Mouse (Mus musculus) midbrain, embryonic 13.5 days (tissue): ENCODE results near the gene Xrn2. TPM values are rescaled to one million over a fixed set of nuclear protein-coding genes. Genes with fewer than 3 reads are reported as not detected.

Experiments used
- ATAC-seq: fragments of 200-750 bp; cut with Nextera tagmentation; 2 replicates; pipeline ENCODE4 v1.8.0; 2017; ENCODE audit warnings: mild to moderate bottlenecking, moderate TSS enrichment, moderate library complexity
- H3K27ac ChIP-seq: fragments of 300-500 bp; sonication (generic); 2 replicates; pipeline ENCODE4 v1.5.1; 2015; ENCODE audit warnings: inconsistent platforms, mild to moderate bottlenecking, moderate library complexity
- H3K27me3 ChIP-seq: fragments of 300-500 bp; sonication (generic); 2 replicates; pipeline ENCODE4 v1.6.1; 2015; ENCODE audit warnings: mild to moderate bottlenecking, inconsistent platforms
- H3K36me3 ChIP-seq: fragments of 300-500 bp; sonication (generic); 2 replicates; pipeline ENCODE4 v1.6.1; 2015; ENCODE audit warnings: mild to moderate bottlenecking, inconsistent platforms
- H3K4me1 ChIP-seq: fragments of 300-500 bp; sonication (generic); replicated peaks from 2 replicates; pipeline ENCODE4 v1.6.1; 2015; ENCODE audit warnings: inconsistent platforms
- H3K4me2 ChIP-seq: fragments of 300-500 bp; sonication (generic); replicated peaks from 2 replicates; pipeline ENCODE4 v1.6.1; 2015; ENCODE audit warnings: moderate library complexity, mild to moderate bottlenecking, inconsistent platforms
- H3K4me3 ChIP-seq: fragments of 300-500 bp; sonication (generic); replicated peaks from 2 replicates; pipeline ENCODE4 v1.5.1; 2015; ENCODE audit warnings: mild to moderate bottlenecking, inconsistent platforms
- H3K9ac ChIP-seq: fragments of 300-500 bp; sonication (generic); replicated peaks from 2 replicates; pipeline ENCODE4 v1.6.1; 2015; ENCODE audit warnings: mild to moderate bottlenecking, inconsistent platforms
- H3K9me3 ChIP-seq: fragments of 300-500 bp; sonication (generic); 2 replicates; pipeline ENCODE4 v1.6.1; 2016; ENCODE audit warnings: mild to moderate bottlenecking, inconsistent platforms
- WGBS: fragments of 180-500 bp; shearing (Covaris S2); methylation state at CpG from one replicate; pipeline ENCODE4 v1.1.7; 2015; 5-methylcytosine and 5-hydroxymethylcytosine counted together
- polyA plus RNA-seq: library from polyadenylated mRNA; unstranded; fragments of >200 nt; fragmentation: Nextera tagmentation; extraction: Ambion mirVana; gene quantifications from 2 replicates; pipeline ENCODE4 v1.2.1, GENCODE M21; 2015

The Xrn2 gene
- polyA plus RNA-seq = 78.8 and 85.7 TPM in 2 replicates

DNA sequence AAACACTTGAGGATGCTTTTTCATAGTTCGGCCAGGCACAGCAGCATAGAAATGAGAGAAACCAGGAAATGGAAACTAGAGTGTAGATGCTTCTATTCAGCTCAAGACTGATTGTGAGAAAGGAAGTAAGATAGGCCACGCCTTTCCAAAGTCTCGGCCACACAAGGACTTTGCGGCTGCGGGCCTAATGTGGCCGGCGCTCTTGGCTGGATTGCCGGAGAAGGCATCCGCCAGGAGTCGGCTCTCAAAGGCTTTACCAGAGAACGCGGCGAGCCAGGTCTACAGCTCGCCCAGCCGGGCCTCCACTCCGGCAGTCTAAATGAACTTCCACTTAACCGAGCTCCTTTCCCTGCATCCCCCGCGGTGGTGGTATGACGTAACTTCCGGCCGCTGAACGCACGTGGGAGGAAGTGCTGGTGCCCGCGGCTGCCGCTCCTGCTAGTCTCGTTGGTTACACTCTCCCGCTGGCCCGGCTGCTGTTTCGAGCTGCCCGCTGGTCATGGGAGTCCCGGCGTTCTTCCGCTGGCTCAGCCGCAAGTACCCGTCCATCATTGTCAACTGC, at the start of gene Xrn2:
TSS of gene Xrn2 (plus strand) at position 374 of the 562 bp plus-strand sequence.
- peaks cover 31% of the 10 kb centered on the region for H3K4me1 ChIP-seq

DNA sequence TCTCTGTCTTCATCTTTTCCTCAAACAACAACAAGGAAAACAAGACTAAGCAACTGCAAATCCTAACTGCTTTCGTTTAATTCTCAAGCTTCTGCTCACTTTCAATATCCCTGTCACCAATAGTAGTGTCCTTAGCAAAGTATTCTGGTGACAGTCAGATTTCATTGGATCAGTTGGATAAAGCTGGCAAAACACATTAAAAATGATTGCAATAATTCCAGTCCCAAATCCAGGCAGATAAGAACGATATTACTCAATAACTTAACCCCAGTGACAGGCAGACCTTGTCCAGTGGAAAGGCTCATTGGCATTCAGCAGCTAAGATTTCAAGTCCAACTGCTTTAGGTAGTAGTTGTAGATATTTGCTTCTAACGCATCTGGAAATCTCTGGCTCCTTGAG, 37.8 kb upstream of the Xrn2 start:
- H3K36me3 ChIP-seq = peaks cover 5% of the 10 kb centered on the region; the same call in 1 of the 2 replicates
- ATAC-seq = no peak
- H3K27ac ChIP-seq = no peak overlapping the region
- WGBS = 86% methylated on average over 3 of the region's 3 CpGs
- H3K27me3 ChIP-seq = peaks cover 5% of the 10 kb centered on the region; the same call in 1 of the 2 replicates
- no peak overlapping the region for H3K9ac ChIP-seq
- H3K4me1 ChIP-seq = no peaks in the 10 kb centered on the region
- H3K4me3 ChIP-seq = no peak overlapping the region
- no peak overlapping the region for H3K4me2 ChIP-seq
- no peaks in the 10 kb centered on the region for H3K9me3 ChIP-seq

More for the DNA sequence above, at the start of gene Xrn2:
- peak within 1 kb of the TSS; percentile 61 for H3K4me2 ChIP-seq
- peak within 1 kb of the TSS; percentile 92 for H3K27ac ChIP-seq
- H3K9ac ChIP-seq = peak within 1 kb of the TSS; percentile 80
- ATAC-seq = peak; percentile 96
- whole genome bisulfite sequencing = under 1% methylated on average over 34 of the region's 37 CpGs
- peak within 1 kb of the TSS; percentile 71 for H3K4me3 ChIP-seq
- H3K9me3 ChIP-seq = no peaks in the 10 kb centered on the region
- H3K36me3 ChIP-seq = 0 out of 2 replicates have a peak, but pooled peaks cover 3% of the 10 kb centered on the region
- H3K27me3 ChIP-seq = no peaks in the 10 kb centered on the region

DNA sequence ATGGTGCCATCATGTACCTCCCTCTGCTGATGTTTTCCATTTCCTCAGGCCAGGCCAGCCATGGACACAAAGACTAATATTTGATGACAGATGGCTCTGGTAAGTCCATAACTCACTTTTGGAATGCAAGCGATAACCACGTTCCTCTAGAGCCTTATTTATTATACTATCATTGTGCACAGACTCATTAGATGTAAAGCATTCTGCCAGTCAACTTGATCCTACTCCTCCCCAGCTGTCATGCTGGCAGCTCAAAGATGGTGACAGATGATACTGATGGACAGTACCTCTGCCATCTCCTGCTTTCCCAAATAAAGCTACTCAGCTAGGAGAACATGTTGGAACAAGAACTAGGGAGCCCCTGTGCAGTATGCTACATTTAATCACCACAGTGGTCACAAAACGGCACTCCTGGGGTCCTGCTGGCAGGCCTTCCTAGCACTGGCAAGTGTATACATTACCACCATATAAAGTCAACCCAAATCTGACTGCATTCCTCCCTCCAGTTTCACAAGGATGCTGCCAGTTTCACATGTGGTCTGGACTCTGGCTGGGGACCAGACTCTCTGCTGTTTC, 37.3 kb upstream of the Xrn2 start:
- H3K4me1 ChIP-seq = no peaks in the 10 kb centered on the region
- no peak overlapping the region for H3K27ac ChIP-seq
- H3K4me3 ChIP-seq = no peak overlapping the region
- peaks cover 5% of the 10 kb centered on the region; the same call in 1 of the 2 replicates for H3K27me3 ChIP-seq
- no peaks in the 10 kb centered on the region; the same call in 1 of the 2 replicates for H3K36me3 ChIP-seq
- H3K9ac ChIP-seq = no peak overlapping the region
- WGBS = 86% methylated on average over 3 of the region's 3 CpGs
- no peaks in the 10 kb centered on the region for H3K9me3 ChIP-seq
- H3K4me2 ChIP-seq = no peak overlapping the region
- no peak for ATAC-seq

DNA sequence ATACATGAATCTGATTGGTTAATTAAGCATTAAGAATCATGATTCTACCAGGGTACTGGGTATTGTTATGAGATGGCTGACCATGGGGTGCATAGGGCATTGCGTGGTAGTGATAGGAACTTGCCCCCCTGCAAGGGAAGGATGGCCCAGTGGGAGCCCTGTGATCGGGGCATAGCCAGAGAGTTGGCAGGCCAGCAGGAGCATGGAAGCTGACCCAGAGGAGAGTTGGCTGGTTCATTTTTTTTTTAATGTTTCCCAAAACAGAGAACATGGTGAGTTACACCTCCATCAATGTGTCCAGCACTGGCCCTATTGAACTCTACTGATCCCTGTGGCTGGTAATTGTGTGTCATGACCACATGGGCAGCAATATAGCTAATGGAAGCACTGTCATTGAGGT, 30.0 kb upstream of the Xrn2 start:
- H3K4me2 ChIP-seq = no peak overlapping the region
- no peaks in the 10 kb centered on the region; the same call in 1 of the 2 replicates for H3K27me3 ChIP-seq
- H3K9me3 ChIP-seq = no peaks in the 10 kb centered on the region
- H3K27ac ChIP-seq = no peak overlapping the region
- no peaks in the 10 kb centered on the region for H3K36me3 ChIP-seq
- 95% methylated on average over 2 of the region's 2 CpGs for WGBS
- no peak for ATAC-seq
- H3K4me3 ChIP-seq = no peak overlapping the region
- no peaks in the 10 kb centered on the region for H3K4me1 ChIP-seq
- no peak overlapping the region for H3K9ac ChIP-seq

DNA sequence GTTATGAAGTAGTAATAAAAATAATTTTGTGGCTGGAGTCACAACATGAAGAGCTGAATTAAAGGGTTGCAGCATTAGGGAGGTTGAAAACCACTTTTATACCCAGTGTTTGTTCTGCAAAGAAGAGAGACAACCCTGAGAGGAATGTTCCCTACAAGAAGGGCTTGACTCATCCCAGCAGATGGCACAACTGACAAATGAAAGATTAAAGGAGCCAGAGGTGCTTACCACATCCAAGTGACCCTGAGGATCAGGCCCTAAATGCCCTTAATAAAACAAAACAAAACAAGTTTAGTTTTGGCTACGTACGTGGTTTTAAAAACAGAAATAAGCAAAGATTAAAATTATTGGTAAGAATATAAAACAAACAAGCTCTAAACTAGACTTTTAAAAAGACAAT, 28.0 kb upstream of the Xrn2 start:
- no peak overlapping the region for H3K4me2 ChIP-seq
- H3K9me3 ChIP-seq = no peaks in the 10 kb centered on the region
- no peak overlapping the region for H3K27ac ChIP-seq
- no peaks in the 10 kb centered on the region for H3K27me3 ChIP-seq
- ATAC-seq = no peak
- H3K36me3 ChIP-seq = no peaks in the 10 kb centered on the region
- H3K9ac ChIP-seq = no peak overlapping the region
- no peaks in the 10 kb centered on the region for H3K4me1 ChIP-seq
- 92% methylated on average over 2 of the region's 2 CpGs for WGBS
- H3K4me3 ChIP-seq = no peak overlapping the region

DNA sequence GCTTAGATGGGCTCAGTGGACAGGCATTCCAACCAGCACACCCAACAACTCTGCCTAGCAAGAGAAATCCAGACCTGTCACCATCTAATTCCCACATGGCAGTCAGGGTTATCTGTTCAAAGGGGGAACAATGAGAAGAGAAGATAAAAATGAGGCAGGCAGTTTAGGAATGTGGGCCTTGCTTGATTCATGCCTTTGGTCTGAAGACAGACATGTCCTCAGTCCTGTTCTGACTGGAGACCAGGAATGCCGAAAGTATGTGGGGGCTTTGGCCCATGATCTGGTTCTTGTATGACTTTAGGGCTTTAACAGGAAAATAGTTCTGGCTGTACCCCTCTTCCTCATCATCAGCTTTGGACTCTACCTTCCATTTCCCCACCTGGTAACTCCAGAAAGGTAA, 27.0 kb upstream of the Xrn2 start:
- no peak overlapping the region for H3K4me2 ChIP-seq
- no peaks in the 10 kb centered on the region for H3K27me3 ChIP-seq
- 90% methylated on average over 1 of the region's 1 CpGs for WGBS

DNA sequence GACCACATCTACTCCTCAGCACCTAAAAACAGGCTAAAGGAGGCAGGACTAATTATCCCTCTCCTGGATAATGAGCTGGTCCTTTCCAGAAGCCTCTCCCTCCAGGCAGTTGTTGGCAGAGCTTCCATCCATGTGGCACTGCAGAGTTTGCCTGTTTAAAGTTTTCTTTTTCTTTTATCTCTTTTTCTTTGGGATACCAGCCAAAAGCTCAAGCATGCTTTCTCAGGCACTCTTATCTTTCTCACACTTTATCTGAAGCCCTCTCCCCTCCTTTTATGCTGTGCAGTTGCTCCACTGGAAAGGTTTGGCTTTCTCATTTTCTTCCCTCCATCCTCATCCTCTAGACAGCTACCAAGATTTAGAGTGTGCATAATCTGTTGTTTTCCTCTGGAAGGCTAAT, 26.4 kb upstream of the Xrn2 start:
- Histone ChIP-seq H3K27ac (no peak overlapping the region), H3K4me2 (no peak overlapping the region), H3K4me3 (no peak overlapping the region), H3K9me3 (no peaks in the 10 kb centered on the region), H3K9ac (no peak overlapping the region), H3K4me1 (no peaks in the 10 kb centered on the region), H3K27me3 (no peaks in the 10 kb centered on the region), H3K36me3 (no peaks in the 10 kb centered on the region)
- ATAC-seq = no peak

More for the DNA sequence above, 27.0 kb upstream of the Xrn2 start:
- Histone ChIP-seq H3K4me3 (no peak overlapping the region), H3K9me3 (no peaks in the 10 kb centered on the region), H3K27ac (no peak overlapping the region), H3K9ac (no peak overlapping the region), H3K36me3 (no peaks in the 10 kb centered on the region), H3K4me1 (no peaks in the 10 kb centered on the region)
- no peak for ATAC-seq

DNA sequence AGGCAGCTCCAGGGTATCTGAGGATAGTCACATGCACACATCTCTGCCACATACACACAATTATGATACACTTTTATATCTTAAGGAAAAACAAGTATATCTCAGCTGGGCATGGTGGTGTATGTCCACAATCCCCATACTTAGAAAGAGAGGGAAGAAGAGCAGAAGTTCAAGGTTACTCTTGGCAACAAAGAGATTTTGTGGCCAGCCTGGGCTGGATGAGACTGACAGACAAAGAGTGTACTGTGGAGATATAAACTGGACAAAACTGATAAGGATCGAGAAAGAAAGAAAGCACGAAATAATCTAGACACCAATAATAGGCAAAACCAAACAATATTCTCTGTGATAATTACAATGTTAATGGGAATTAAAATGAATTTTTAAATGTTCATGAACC, 5.5 kb upstream of the Xrn2 start:
- Histone ChIP-seq H3K9ac (no peak overlapping the region), H3K9me3 (no peaks in the 10 kb centered on the region), H3K27ac (no peak overlapping the region), H3K36me3 (no peaks in the 10 kb centered on the region), H3K4me2 (no peak overlapping the region), H3K4me1 (peaks cover 9% of the 10 kb centered on the region), H3K27me3 (no peaks in the 10 kb centered on the region), H3K4me3 (no peak overlapping the region)
- ATAC-seq = no peak
- WGBS = 97% methylated on average over 2 of the region's 2 CpGs

DNA sequence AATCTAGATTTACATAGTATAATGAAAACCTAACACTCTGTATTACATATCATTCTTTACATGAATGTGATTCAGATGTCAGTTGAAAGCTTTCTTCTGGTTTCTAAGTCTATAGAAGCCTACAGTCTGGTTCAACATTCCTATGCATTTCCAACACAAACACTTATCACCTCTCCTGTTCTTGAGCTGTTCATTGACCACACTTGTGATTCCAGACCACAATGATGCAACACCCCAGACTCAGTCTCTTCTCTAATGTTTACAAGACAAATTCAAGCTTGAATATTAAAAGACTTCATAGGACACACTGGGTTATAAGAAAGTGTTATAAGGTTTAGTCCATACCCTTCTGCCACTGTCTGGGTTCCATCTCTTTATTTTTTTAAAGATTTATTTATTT, 3.7 kb upstream of the Xrn2 start:
- Histone ChIP-seq H3K27me3 (no peaks in the 10 kb centered on the region), H3K4me3 (no peak overlapping the region)

DNA sequence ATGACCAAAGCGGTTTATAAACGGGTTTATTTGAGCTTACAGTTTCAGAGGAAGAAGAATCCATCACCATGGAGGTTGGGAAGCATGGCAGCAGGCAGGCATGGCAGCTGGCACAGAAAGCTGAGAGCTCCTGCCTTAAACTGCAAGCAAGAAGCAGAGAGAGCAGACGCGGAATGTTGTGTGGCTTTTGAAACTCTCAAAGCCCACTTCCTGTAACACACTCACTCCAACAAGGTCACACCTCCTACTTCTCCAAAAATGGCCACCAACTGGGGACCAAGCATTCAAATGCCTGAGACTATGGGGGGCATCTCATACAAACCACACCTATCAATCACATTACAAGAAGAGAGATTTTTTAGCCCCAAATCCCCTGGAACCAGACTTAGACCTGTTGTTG, 2.7 kb upstream of the Xrn2 start:
- 98% methylated on average over 4 of the region's 4 CpGs for WGBS
- no peak for ATAC-seq
- Histone ChIP-seq H3K4me3 (no peak overlapping the region), H3K9ac (no peak overlapping the region), H3K27me3 (no peaks in the 10 kb centered on the region), H3K36me3 (no peaks in the 10 kb centered on the region), H3K4me1 (peaks cover 23% of the 10 kb centered on the region), H3K27ac (no peak overlapping the region), H3K9me3 (no peaks in the 10 kb centered on the region), H3K4me2 (no peak overlapping the region)

More for the DNA sequence above, 3.7 kb upstream of the Xrn2 start:
- H3K9ac ChIP-seq = no peak overlapping the region
- no peaks in the 10 kb centered on the region for H3K36me3 ChIP-seq
- H3K4me1 ChIP-seq = peaks cover 14% of the 10 kb centered on the region
- H3K9me3 ChIP-seq = no peaks in the 10 kb centered on the region
- ATAC-seq = no peak
- no peak overlapping the region for H3K27ac ChIP-seq
- no peak overlapping the region for H3K4me2 ChIP-seq

DNA sequence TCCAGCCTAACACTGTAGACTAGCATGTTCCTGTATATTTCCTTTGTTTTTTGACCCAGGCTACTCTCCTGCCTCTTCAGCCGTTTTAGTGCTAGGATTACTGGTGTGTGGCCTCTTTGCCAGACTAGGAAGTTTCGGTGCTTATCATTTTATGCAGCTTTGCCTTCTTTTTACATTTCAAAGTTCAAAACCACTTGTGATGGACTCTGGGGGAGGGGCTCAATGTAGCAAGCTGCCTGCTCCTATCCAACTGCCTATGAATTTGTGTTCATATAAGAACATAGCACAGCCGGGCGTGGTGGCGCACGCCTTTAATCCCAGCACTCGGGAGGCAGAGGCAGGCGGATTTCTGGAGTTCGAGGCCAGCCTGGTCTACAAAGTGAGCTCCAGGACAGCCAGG, 1.8 kb upstream of the Xrn2 start:
- WGBS = 95% methylated on average over 9 of the region's 9 CpGs
- H3K27ac ChIP-seq = no peak overlapping the region
- H3K4me1 ChIP-seq = peaks cover 31% of the 10 kb centered on the region
- no peak overlapping the region for H3K4me2 ChIP-seq
- H3K9me3 ChIP-seq = no peaks in the 10 kb centered on the region
- H3K36me3 ChIP-seq = 0 out of 2 replicates have a peak, but pooled peaks cover 2% of the 10 kb centered on the region
- H3K27me3 ChIP-seq = no peaks in the 10 kb centered on the region
- H3K9ac ChIP-seq = no peak overlapping the region
- no peak overlapping the region for H3K4me3 ChIP-seq
- ATAC-seq = no peak

DNA sequence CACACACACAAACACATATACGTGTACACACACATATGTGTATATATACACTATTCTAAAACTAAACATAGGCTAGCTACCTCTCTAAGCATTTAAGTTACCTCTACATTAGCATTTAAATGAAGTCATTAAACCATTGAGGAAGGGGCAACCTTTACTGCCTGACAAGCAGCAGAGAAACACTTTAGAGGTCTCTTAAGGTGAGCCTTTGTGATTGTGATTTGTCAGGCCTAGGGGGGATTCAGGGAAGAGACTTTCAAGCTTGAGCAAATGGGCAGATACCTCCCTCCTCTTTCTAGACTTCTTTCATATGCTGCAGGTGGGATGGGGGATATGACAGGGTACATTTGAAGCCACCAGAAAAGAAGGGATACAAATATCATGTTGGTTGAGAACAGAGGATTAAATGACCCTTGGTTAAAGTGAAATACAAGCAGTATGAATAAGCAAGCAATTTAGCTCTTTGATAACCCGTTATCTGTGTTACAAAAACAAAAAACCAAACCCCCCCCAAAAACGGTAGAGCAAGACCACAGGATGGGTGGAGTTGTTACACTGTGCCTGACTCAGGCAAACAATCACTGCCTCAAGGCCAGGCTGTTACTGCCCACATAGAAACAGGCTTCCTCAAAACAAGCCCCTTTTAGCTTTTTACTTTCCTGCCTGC, 1.2 kb upstream of the Xrn2 start:
- H3K36me3 ChIP-seq = 0 out of 2 replicates have a peak, but pooled peaks cover 3% of the 10 kb centered on the region
- H3K27me3 ChIP-seq = no peaks in the 10 kb centered on the region
- H3K4me3 ChIP-seq = peak overlapping the region; percentile 71
- H3K9ac ChIP-seq = peak overlapping the region; percentile 80; the same call in 1 of the 2 replicates
- ATAC-seq = no peak
- peaks cover 31% of the 10 kb centered on the region for H3K4me1 ChIP-seq
- WGBS = 82% methylated on average over 3 of the region's 3 CpGs
- no peaks in the 10 kb centered on the region for H3K9me3 ChIP-seq
- H3K27ac ChIP-seq = no peak overlapping the region
- peak overlapping the region; percentile 61 for H3K4me2 ChIP-seq
